Mouse (Mus musculus) liver, embryonic 16.5 days (tissue): ENCODE data around the gene Vegfb. TPM values are rescaled to one million over a fixed set of nuclear protein-coding genes. Genes with fewer than 3 reads are reported as not detected.
"Not testable (repeated sequence)": the region's sequence is repeated elsewhere in the genome, so short reads cannot be mapped to it uniquely, and the experiment has no call there.

ENCODE experiments used
- ATAC-seq: fragments of 200-750 bp; cut with Nextera tagmentation; 2 replicates; pipeline ENCODE4 v1.8.0; 2017; ENCODE audit warnings: low read depth, mild to moderate bottlenecking, moderate number of reproducible peaks, moderate library complexity
- H3K27ac ChIP-seq: fragments of 300-500 bp; sonication (generic); 2 replicates; pipeline ENCODE4 v1.5.1; 2014; ENCODE audit warnings: mild to moderate bottlenecking, low read length
- H3K27me3 ChIP-seq: fragments of 300-500 bp; sonication (generic); 2 replicates; pipeline ENCODE4 v1.6.1; 2014; ENCODE audit warnings: low read depth, low read length, mixed read lengths; ENCODE audit not compliant: control insufficient read depth, insufficient read depth
- H3K36me3 ChIP-seq: fragments of 300-500 bp; sonication (generic); 2 replicates; pipeline ENCODE4 v1.6.1; 2014; ENCODE audit warnings: mild to moderate bottlenecking; ENCODE audit not compliant: control insufficient read depth, insufficient read depth
- H3K4me1 ChIP-seq: fragments of 300-500 bp; sonication (generic); 2 replicates; pipeline ENCODE4 v1.6.1; 2014; ENCODE audit warnings: low read depth, low read length, mixed read lengths; ENCODE audit not compliant: control insufficient read depth
- H3K4me2 ChIP-seq: fragments of 300-500 bp; sonication (generic); 2 replicates; pipeline ENCODE4 v1.6.1; 2014; ENCODE audit warnings: low read depth, low read length, mixed read lengths
- H3K4me3 ChIP-seq: fragments of 300-500 bp; sonication (generic); 2 replicates; pipeline ENCODE4 v1.5.1; 2014; ENCODE audit warnings: low read depth, mild to moderate bottlenecking, low read length
- H3K9ac ChIP-seq: fragments of 300-500 bp; sonication (generic); 2 replicates; pipeline ENCODE4 v1.6.1; 2014; ENCODE audit warnings: low read depth, low read length
- H3K9me3 ChIP-seq: fragments of 300-500 bp; sonication (generic); replicated peaks from 2 replicates; pipeline ENCODE4 v1.6.1; 2016; ENCODE audit warnings: low read length; ENCODE audit not compliant: control insufficient read depth
- WGBS: fragments of 180-500 bp; shearing (Covaris S2); extraction: QIAGEN DNeasy Blood & Tissue Kit; methylation state at CpG from one replicate; pipeline ENCODE4 v1.1.7; 2014; ENCODE audit not compliant: insufficient replicate concordance; 5-methylcytosine and 5-hydroxymethylcytosine counted together
- polyA plus RNA-seq: library from polyadenylated mRNA; unstranded; fragments of >200 nt; fragmentation: Nextera tagmentation; extraction: Ambion mirVana; gene quantifications from 2 replicates; pipeline ENCODE4 v1.2.1, GENCODE M21; 2015

The Vegfb gene
- polyA plus RNA-seq, 1 experiment from 2014 or later: 10.5 TPM

- H3K27me3 ChIP-seq: no peaks in the 10 kb centered on the region
- no peaks in the 10 kb centered on the region for H3K9me3 ChIP-seq
- ATAC-seq: no peak
- H3K27ac ChIP-seq: no peak overlapping the region
- no peak overlapping the region for H3K9ac ChIP-seq
- peaks cover 11% of the 10 kb centered on the region for H3K36me3 ChIP-seq
- H3K4me1 ChIP-seq: peaks cover 34% of the 10 kb centered on the region
- no peak overlapping the region for H3K4me2 ChIP-seq
- WGBS: 77% methylated on average over 8 of the region's 8 CpGs
- no peak overlapping the region for H3K4me3 ChIP-seq
Measured at GRCm38 (mm10) chr19:6994002-6994401, 6.6 kb upstream of the Vegfb start.

DNA sequence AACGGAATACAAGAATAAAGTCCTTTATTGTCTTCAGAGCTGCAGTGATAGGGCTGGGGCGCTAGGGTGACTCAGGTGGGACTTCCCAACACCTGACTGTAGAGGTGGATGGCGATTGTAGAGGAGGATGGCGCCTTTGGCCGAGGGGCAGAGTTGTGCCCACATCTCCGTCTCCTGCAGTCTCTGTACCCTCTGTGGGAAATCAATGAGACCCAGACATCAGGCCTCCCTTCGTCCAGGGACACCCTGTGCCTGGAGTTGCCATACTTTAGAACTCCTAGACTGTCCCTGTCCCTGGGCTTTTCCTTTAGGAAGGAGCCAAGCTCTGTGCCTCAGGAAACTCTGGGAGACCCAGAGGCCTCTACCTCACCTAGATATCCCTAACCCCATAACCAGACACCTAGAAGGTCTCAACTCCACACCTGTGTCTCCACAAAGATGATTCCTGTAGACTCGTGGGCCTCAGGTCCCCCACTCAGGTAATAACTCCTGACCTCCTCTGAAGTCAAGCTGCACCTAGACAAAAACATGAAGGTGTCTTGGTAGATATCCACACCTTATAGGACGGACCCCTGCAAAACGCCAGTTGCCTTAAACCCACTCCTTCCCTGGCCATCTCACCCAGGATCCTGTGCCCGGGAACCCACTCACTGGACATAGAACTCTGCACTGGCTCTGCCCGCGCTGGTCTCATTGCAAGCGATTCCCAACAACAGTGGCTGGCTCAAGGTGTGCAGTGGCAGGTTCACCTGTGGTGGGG lies 5.7 kb upstream of the Vegfb start:
- H3K4me2 ChIP-seq: peak overlapping the region; percentile 99
- H3K4me3 ChIP-seq: peak overlapping the region; percentile 76
- H3K27ac ChIP-seq: peak overlapping the region; percentile 67
- H3K9ac ChIP-seq: peak overlapping the region; percentile 66
- H3K4me1 ChIP-seq: peaks cover 36% of the 10 kb centered on the region
- peaks cover 2% of the 10 kb centered on the region for H3K36me3 ChIP-seq
- 66% methylated on average over 14 of the region's 14 CpGs for WGBS
- H3K9me3 ChIP-seq: no peaks in the 10 kb centered on the region
- no peak for ATAC-seq
- H3K27me3 ChIP-seq: no peaks in the 10 kb centered on the region

DNA sequence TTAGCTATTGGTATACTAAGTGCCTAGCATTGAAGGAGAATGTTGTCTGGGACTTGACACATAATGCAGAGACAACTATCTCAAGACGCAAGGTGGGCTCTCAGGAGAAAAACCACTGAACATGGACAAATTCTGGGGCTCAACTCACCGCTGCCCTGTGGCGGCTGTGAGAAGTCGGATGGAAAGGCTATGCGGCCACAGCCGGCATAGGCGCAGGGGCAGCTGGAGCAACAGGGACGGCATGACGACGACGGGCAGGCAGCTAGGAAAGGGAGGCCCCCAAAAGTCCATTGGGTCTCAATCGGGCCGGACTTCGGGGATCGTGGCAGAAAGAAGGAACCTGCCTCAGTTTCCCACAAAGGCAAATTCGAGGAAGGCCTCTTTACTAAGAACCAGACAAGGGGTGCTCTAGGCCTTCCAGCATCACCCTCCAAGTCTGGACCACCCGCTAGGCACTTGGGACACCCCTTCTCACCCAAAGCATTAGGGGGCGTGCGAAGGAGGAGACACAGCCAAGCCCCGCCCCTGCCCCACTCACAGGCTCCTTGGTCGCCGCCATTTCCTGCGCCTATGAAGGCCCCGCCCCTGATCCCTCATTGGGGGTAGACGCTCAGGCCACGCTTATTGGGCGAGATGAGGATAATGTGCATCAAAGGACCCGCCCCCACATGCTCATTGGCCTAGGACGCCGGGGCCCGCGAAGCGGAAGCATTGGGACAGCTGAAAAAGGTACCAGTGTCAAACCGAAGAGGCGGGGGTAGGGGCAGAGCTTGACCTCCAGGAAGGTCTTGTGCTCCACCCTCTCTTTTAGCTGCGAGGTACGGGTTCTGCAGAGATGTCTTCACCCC lies 4.8 kb upstream of the Vegfb start, which contains the start of gene Dnajc4:
Gene Dnajc4 (minus strand): TSS at position 562 of the 848 bp plus-strand sequence.
- WGBS: 2% methylated on average over 37 of the region's 37 CpGs
- H3K4me1 ChIP-seq: peaks cover 45% of the 10 kb centered on the region
- peak; percentile 95 for ATAC-seq

GRCm38 (mm10) chr19:6991166-6991565 lies 3.7 kb upstream of the Vegfb start:
- H3K27ac ChIP-seq, ATAC-seq, H3K9ac ChIP-seq, H3K9me3 ChIP-seq, H3K36me3 ChIP-seq, H3K4me2 ChIP-seq, H3K27me3 ChIP-seq, H3K4me3 ChIP-seq: not testable (repeated sequence)
- 76% methylated on average over 6 of the region's 6 CpGs for WGBS
- H3K4me1 ChIP-seq: peaks cover 47% of the 10 kb centered on the region

More for the DNA sequence above, 4.8 kb upstream of the Vegfb start, which contains the start of gene Dnajc4:
- Histone ChIP-seq H3K9ac (peak within 1 kb of the TSS; percentile 77), H3K4me2 (peak within 1 kb of the TSS; percentile 99), H3K36me3 (no peaks in the 10 kb centered on the region), H3K9me3 (no peaks in the 10 kb centered on the region), H3K27me3 (no peaks in the 10 kb centered on the region), H3K27ac (peak within 1 kb of the TSS; percentile 67), H3K4me3 (peak within 1 kb of the TSS; percentile 76)

- H3K4me1 ChIP-seq: peaks cover 51% of the 10 kb centered on the region
- no peak overlapping the region for H3K9ac ChIP-seq
- H3K36me3 ChIP-seq: no peaks in the 10 kb centered on the region
- 71% methylated on average over 6 of the region's 6 CpGs for WGBS
- H3K27me3 ChIP-seq: no peaks in the 10 kb centered on the region
- H3K4me2 ChIP-seq: no peak overlapping the region
- no peak overlapping the region for H3K4me3 ChIP-seq
- H3K9me3 ChIP-seq: no peaks in the 10 kb centered on the region
- no peak overlapping the region for H3K27ac ChIP-seq
- no peak for ATAC-seq
Measured at GRCm38 (mm10) chr19:6990712-6991111, 3.3 kb upstream of the Vegfb start.

GRCm38 (mm10) chr19:6989251-6989650 lies 1.8 kb upstream of the Vegfb start:
- H3K36me3 ChIP-seq: peaks cover 4% of the 10 kb centered on the region; the same call in 1 of the 2 replicates
- H3K27me3 ChIP-seq: no peaks in the 10 kb centered on the region
- no peaks in the 10 kb centered on the region for H3K9me3 ChIP-seq
- 89% methylated on average over 8 of the region's 8 CpGs for WGBS
- H3K4me3 ChIP-seq: no peak overlapping the region
- no peak overlapping the region for H3K9ac ChIP-seq
- no peak overlapping the region for H3K27ac ChIP-seq
- H3K4me1 ChIP-seq: peaks cover 51% of the 10 kb centered on the region
- no peak overlapping the region for H3K4me2 ChIP-seq
- ATAC-seq: no peak

DNA sequence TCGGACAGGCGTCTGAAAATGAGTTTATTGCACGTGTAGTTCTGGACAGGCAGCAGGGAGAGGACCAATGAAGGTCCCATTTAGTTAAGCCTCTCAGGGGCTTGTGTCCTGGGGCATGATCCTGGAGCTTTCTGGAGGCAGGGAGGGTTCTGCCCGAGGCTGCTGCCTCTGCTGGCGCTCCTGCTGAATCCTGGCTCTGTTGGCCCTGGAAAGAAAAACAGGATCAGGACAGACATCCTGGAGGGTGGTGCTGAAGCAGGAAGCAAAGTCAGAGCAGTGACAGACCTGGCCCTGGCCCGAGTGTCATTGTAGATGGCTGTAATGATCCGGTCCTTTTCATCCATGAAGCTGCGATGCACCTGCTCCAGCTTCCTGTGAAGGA lies 444 bp upstream of the Vegfb start:
- 12% methylated on average over 8 of the region's 8 CpGs for WGBS
- H3K27ac ChIP-seq: peak overlapping the region; percentile 84; the same call in 1 of the 2 replicates
- peak overlapping the region; percentile 79 for H3K9ac ChIP-seq
- H3K4me3 ChIP-seq: peak overlapping the region; percentile 76
- peak overlapping the region; percentile 99 for H3K4me2 ChIP-seq
- H3K36me3 ChIP-seq: peaks cover 4% of the 10 kb centered on the region; the same call in 1 of the 2 replicates
- no peaks in the 10 kb centered on the region for H3K9me3 ChIP-seq
- peaks cover 44% of the 10 kb centered on the region for H3K4me1 ChIP-seq
- no peaks in the 10 kb centered on the region for H3K27me3 ChIP-seq
- ATAC-seq: no peak

- H3K27ac ChIP-seq: peak overlapping the region; percentile 84
- no peaks in the 10 kb centered on the region for H3K9me3 ChIP-seq
- H3K36me3 ChIP-seq: peaks cover 4% of the 10 kb centered on the region
- H3K4me1 ChIP-seq: peaks cover 39% of the 10 kb centered on the region
- no peaks in the 10 kb centered on the region for H3K27me3 ChIP-seq
- 45% methylated on average over 10 of the region's 10 CpGs for WGBS
- peak overlapping the region; percentile 76 for H3K4me3 ChIP-seq
- peak; percentile 66 for ATAC-seq
- peak overlapping the region; percentile 79 for H3K9ac ChIP-seq
- peak overlapping the region; percentile 99 for H3K4me2 ChIP-seq
Measured at GRCm38 (mm10) chr19:6985951-6986708, 1.3 kb downstream of the Vegfb start.
